Mouse (Mus musculus) intestine, embryonic 15.5 days (tissue): ENCODE measurements around the gene Il17rd. TPM values are rescaled to one million over a fixed set of nuclear protein-coding genes. Genes with fewer than 3 reads are reported as not detected.
A peak's percentile ranks its signal among the peaks of the same experiment; 100 is the strongest.

Experiments used
- ATAC-seq: fragments of 200-750 bp; cut with Nextera tagmentation; 2 replicates; pipeline ENCODE4 v1.8.0; 2017; ENCODE audit warnings: moderate TSS enrichment, moderate library complexity
- H3K27ac ChIP-seq: fragments of 300-500 bp; sonication (generic); 2 replicates; pipeline ENCODE4 v1.5.1; 2015; ENCODE audit warnings: mild to moderate bottlenecking, inconsistent platforms
- H3K27me3 ChIP-seq: fragments of 300-500 bp; sonication (generic); replicated peaks from 2 replicates; pipeline ENCODE4 v1.6.1; 2015; ENCODE audit warnings: inconsistent platforms
- H3K36me3 ChIP-seq: fragments of 300-500 bp; sonication (generic); 2 replicates; pipeline ENCODE4 v1.6.1; 2015; ENCODE audit warnings: inconsistent platforms
- H3K4me1 ChIP-seq: fragments of 300-500 bp; sonication (generic); replicated peaks from 2 replicates; pipeline ENCODE4 v1.6.1; 2015; ENCODE audit warnings: inconsistent platforms
- H3K4me2 ChIP-seq: fragments of 300-500 bp; sonication (generic); replicated peaks from 2 replicates; pipeline ENCODE4 v1.6.1; 2015; ENCODE audit warnings: mild to moderate bottlenecking, inconsistent platforms
- H3K4me3 ChIP-seq: fragments of 300-500 bp; sonication (generic); replicated peaks from 2 replicates; pipeline ENCODE4 v1.5.1; 2015; ENCODE audit warnings: inconsistent platforms
- H3K9ac ChIP-seq: fragments of 300-500 bp; sonication (generic); 2 replicates; pipeline ENCODE4 v1.6.1; 2015; ENCODE audit warnings: inconsistent platforms
- H3K9me3 ChIP-seq: fragments of 300-500 bp; sonication (generic); 2 replicates; pipeline ENCODE4 v1.6.1; 2016; ENCODE audit warnings: inconsistent platforms
- WGBS: fragments of 180-500 bp; shearing (Covaris S2); methylation state at CpG from one replicate; pipeline ENCODE4 v1.1.7; 2015; 5-methylcytosine and 5-hydroxymethylcytosine counted together
- polyA plus RNA-seq: library from polyadenylated mRNA; unstranded; fragments of >200 nt; fragmentation: Nextera tagmentation; extraction: Ambion mirVana; gene quantifications from 2 replicates; pipeline ENCODE4 v1.2.1, GENCODE M21; 2015

Il17rd gene
- polyA plus RNA-seq: 1.9 and 2.4 TPM in 2 replicates

DNA sequence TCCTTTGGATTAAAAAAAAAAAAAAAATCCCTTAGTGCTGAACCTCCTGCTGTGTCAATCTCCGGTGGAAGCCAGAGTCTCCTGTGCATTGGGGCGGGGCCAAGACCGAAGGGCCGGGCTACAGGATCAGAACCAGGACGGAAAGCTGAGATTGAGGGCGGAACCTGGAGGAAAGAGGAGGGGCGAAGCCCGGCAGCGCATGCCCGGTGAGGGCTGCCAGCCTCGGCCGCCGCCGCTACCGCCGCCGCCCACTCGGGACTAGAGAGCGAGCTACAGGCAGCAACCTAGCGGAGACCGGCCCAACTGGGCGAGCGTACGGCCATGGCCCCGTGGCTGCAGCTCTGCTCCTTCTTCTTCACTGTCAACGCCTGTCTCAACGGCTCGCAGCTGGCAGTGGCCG lies at the start of gene Il17rd:
Gene Il17rd (plus strand): TSS at position 159 of the 400 bp plus-strand sequence.
- WGBS: under 1% methylated on average over 29 of the region's 29 CpGs

DNA sequence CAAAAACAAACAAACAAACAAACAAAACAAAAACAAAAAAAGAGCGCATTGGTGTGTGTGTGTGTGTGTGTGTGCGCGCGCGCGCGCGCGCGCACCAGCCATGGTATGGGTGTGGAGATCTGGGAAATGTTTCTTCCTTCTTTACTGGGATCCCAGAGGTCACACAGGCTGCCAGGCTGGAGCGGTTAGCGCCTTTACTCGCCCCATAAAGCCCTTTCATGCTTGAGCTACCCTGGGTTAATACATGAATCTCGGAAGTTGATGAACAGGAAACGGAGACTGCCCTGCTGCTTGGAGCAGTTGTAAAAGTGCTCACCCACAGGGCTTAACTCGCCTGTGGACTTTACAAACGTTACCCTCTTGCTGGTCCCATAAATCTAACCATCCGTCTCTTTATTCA lies 47.1 kb upstream of the Il17rd start:
- Histone ChIP-seq H3K4me2 (no peak overlapping the region), H3K27me3 (no peaks in the 10 kb centered on the region), H3K9me3 (no peaks in the 10 kb centered on the region), H3K4me3 (no peak overlapping the region), H3K27ac (no peak overlapping the region), H3K4me1 (peaks cover 5% of the 10 kb centered on the region; the same call in 1 of the 2 replicates), H3K9ac (no peak overlapping the region), H3K36me3 (no peaks in the 10 kb centered on the region)
- WGBS: 72% methylated on average over 18 of the region's 18 CpGs
- ATAC-seq: no peak

More for the DNA sequence above, at the start of gene Il17rd:
- Histone ChIP-seq H3K9me3 (no peaks in the 10 kb centered on the region), H3K4me1 (peaks cover 12% of the 10 kb centered on the region), H3K36me3 (no peaks in the 10 kb centered on the region), H3K27me3 (no peaks in the 10 kb centered on the region), H3K27ac (peak within 1 kb of the TSS; percentile 61), H3K4me3 (peak within 1 kb of the TSS; percentile 88), H3K9ac (peak within 1 kb of the TSS; percentile 76), H3K4me2 (peak within 1 kb of the TSS; percentile 90)
- peak; percentile 96 for ATAC-seq

DNA sequence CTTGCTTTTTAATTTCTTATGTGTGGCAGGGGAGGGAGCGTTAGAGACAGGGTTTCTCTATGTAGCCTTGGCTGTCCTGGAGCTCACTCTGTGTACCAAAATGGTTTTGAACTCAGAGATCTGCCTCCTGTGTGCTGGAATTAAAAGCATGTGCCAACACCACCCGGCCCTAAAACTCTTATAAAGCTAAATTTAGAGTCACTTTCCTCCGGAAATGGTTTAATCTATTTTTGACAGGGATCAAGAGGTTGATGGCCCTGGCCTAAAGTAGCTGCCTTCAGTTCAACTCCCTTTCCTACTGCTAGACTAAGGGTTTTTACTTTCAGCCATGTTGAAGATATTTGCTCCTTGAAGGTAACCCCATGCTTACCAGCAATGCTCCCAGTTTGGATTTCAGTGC lies 45.3 kb upstream of the Il17rd start:
- 48% methylated on average over 3 of the region's 3 CpGs for WGBS
- Histone ChIP-seq H3K27me3 (no peaks in the 10 kb centered on the region), H3K9ac (no peak overlapping the region), H3K4me2 (no peak overlapping the region), H3K9me3 (no peaks in the 10 kb centered on the region), H3K4me3 (no peak overlapping the region), H3K4me1 (peaks cover 5% of the 10 kb centered on the region; the same call in 1 of the 2 replicates), H3K36me3 (no peaks in the 10 kb centered on the region), H3K27ac (no peak overlapping the region)
- no peak for ATAC-seq

DNA sequence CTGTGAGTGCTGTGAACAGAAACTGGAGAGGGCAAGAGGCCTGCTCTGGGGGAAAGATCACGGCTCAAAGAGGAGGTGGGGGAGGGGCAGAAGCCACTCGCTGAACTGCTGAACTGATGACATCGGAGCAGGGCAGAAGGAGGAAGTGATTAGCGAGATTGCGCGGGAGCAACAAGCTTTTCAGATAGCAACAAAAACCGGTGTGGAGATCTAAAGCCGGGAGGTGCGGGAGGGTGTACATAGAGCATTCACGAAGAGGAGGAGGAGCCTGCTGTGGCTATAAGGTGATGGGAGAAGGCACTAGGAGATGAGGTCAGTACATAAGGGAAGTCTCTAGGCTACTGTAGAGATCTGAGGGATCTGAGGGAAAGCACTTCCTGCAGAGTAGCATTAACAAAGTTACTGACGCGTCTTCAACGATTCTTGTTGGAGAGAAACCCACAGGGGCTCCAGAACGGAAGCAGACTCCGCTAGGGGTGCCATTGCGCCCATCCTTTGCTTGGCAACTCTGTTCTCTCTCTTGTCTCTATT lies 44.5 kb upstream of the Il17rd start, which contains the start of gene Hesx1:
Gene Hesx1 (plus strand): TSS at position 206 of the 531 bp plus-strand sequence.
- peak within 1 kb of the TSS; percentile 32 for H3K4me3 ChIP-seq
- peak; percentile 88 for ATAC-seq
- peak within 1 kb of the TSS; percentile 62 for H3K4me2 ChIP-seq
- no peaks in the 10 kb centered on the region for H3K9me3 ChIP-seq
- H3K36me3 ChIP-seq: no peaks in the 10 kb centered on the region
- WGBS: 7% methylated on average over 16 of the region's 16 CpGs
- peak within 1 kb of the TSS; percentile 56; the same call in 1 of the 2 replicates for H3K27ac ChIP-seq
- H3K9ac ChIP-seq: no peak within 1 kb of the TSS
- peaks cover 5% of the 10 kb centered on the region; the same call in 1 of the 2 replicates for H3K4me1 ChIP-seq
- H3K27me3 ChIP-seq: no peaks in the 10 kb centered on the region

DNA sequence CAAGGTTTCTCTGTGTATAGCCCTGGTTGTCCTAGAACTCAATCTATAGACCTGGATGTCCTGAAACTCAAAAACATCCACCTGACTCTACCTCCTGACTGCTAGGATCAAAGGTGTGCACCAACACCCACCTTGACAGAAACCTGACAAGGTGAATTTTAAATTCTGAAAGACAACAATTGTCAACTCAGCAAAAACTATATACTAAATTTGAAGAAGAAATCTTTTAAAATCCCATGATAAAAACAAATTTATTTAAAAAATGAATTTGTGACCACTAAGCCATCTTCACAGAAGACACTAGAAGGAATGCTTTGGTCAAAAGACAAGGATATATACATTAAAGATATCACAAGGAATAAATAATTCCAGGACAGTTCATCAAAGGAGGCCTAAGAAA lies 42.5 kb upstream of the Il17rd start:
- 0 out of 2 replicates have a peak, but pooled peaks cover 3% of the 10 kb centered on the region for H3K27me3 ChIP-seq
- no peaks in the 10 kb centered on the region for H3K36me3 ChIP-seq
- no peak overlapping the region for H3K27ac ChIP-seq
- no peak for ATAC-seq
- no peak overlapping the region for H3K4me2 ChIP-seq
- no peak overlapping the region for H3K9ac ChIP-seq
- peaks cover 5% of the 10 kb centered on the region; the same call in 1 of the 2 replicates for H3K4me1 ChIP-seq
- no peaks in the 10 kb centered on the region for H3K9me3 ChIP-seq
- H3K4me3 ChIP-seq: no peak overlapping the region

DNA sequence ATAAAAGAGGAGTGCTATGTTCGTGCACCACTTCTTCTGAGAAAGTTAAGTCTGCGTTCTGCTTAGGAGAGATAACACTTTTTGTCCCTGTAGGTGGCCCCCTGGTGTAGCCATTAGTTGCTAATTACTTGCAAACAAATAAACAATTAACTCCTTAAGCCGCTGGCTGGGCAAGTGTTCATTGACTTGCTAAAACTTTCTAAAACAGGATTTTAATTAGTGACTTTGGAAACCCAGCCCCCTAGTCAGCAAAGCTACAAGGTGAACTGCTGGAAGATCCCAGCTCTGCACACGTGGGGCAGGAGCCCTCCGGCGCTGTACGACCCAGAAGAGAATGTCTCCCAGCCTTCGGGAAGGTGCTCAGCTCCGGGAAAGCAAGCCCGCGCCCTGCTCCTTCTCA lies 38.4 kb upstream of the Il17rd start:
- H3K9ac ChIP-seq: no peak overlapping the region
- H3K36me3 ChIP-seq: no peaks in the 10 kb centered on the region
- WGBS: 12% methylated on average over 11 of the region's 11 CpGs
- H3K4me2 ChIP-seq: no peak overlapping the region
- no peaks in the 10 kb centered on the region for H3K4me1 ChIP-seq
- no peaks in the 10 kb centered on the region for H3K9me3 ChIP-seq
- H3K27me3 ChIP-seq: 0 out of 2 replicates have a peak, but pooled peaks cover 3% of the 10 kb centered on the region
- no peak for ATAC-seq
- H3K4me3 ChIP-seq: no peak overlapping the region
- H3K27ac ChIP-seq: no peak overlapping the region

DNA sequence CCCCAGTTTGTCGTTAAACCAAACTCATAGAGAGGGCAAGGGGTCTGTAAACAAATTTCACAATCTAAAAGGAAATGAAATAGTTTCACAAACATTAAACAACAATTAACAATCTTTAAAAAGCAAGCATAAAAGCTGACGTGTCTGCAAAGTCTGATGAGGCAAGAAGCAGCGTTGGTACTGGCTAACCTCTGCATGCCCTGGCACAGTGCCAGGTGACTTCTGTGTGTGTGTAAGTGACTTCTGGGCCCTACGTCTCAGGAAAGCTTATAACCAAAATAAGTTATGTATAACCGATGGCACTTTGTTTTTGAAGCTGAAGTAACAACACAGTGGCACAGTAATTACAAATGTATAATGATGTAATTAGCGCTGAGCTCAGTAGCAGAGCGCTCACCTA lies 33.8 kb upstream of the Il17rd start:
- H3K4me1 ChIP-seq: no peaks in the 10 kb centered on the region
- H3K27me3 ChIP-seq: 0 out of 2 replicates have a peak, but pooled peaks cover 3% of the 10 kb centered on the region
- H3K4me2 ChIP-seq: no peak overlapping the region
- H3K9me3 ChIP-seq: no peaks in the 10 kb centered on the region
- ATAC-seq: no peak
- no peak overlapping the region for H3K4me3 ChIP-seq
- WGBS: 62% methylated on average over 7 of the region's 7 CpGs
- H3K27ac ChIP-seq: no peak overlapping the region
- no peak overlapping the region for H3K9ac ChIP-seq
- H3K36me3 ChIP-seq: no peaks in the 10 kb centered on the region

DNA sequence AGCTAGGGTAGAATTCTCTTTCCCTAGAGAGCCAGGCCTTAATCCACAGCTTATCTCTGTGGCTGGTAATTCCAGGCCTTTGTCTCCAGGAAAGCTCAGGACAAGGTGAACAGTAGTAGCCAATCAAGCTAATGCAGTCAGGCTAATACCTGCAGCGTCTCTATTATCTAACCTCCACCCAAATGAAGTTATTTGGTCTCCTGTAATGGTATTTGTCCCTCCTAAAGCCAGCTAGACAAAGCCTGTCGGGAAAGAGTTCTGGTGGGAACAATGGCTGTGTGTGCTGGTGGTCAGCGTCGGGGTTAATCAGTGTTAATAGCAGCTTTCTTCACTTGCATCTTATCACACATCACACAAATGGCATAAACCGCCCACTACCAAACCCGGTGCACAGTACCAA lies 32.8 kb upstream of the Il17rd start:
- whole genome bisulfite sequencing: 41% methylated on average over 6 of the region's 6 CpGs
- Histone ChIP-seq H3K4me3 (no peak overlapping the region), H3K4me2 (no peak overlapping the region), H3K9ac (no peak overlapping the region), H3K27ac (no peak overlapping the region), H3K36me3 (no peaks in the 10 kb centered on the region), H3K27me3 (no peaks in the 10 kb centered on the region), H3K4me1 (no peaks in the 10 kb centered on the region), H3K9me3 (no peaks in the 10 kb centered on the region)
- ATAC-seq: no peak

DNA sequence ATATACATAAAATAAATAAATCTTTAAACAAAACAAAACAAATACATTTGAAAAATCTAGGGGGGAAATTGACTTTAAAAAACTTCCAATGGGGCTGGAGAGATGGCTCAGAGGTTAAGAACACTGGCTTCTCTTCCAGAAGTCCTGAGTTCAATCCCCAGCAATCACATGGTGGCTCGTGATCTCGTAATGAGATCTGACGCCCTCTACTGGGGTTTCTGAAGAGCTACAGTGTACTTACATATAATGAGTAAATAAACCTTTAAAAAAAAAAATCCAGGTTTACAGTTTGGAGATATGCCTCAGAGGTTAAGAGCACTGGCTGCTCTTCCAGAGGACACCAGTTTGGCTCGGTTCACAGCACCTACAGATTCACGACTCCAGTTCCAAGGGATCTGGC lies 27.2 kb upstream of the Il17rd start:
- WGBS: 81% methylated on average over 5 of the region's 5 CpGs
- ATAC-seq: no peak
- Histone ChIP-seq H3K4me1 (no peaks in the 10 kb centered on the region), H3K9ac (no peak overlapping the region), H3K36me3 (no peaks in the 10 kb centered on the region), H3K9me3 (no peaks in the 10 kb centered on the region), H3K4me2 (no peak overlapping the region), H3K4me3 (no peak overlapping the region), H3K27ac (no peak overlapping the region), H3K27me3 (no peaks in the 10 kb centered on the region)

DNA sequence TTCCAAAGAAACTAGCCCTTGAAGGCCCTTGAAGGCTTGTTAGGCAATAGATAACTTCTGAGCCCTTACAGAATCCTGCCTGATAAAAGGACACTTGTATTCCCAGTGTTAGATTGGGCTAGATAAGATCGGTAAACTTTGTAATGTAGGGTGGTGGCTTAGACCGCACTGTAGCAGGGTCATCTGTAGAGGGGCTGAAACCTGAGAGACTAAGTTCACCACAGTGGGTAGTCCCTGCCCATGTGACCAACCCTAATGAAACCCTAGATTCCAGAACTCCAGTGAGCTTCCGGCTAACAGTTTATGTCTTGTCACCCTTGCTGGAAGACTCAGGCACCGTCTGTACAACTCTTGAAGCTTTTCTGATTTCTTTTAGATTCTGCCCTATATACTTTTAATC lies 25.1 kb upstream of the Il17rd start:
- Histone ChIP-seq H3K9ac (no peak overlapping the region), H3K9me3 (no peaks in the 10 kb centered on the region), H3K27ac (no peak overlapping the region), H3K4me1 (no peaks in the 10 kb centered on the region), H3K36me3 (no peaks in the 10 kb centered on the region), H3K27me3 (no peaks in the 10 kb centered on the region), H3K4me2 (no peak overlapping the region), H3K4me3 (no peak overlapping the region)
- 47% methylated on average over 4 of the region's 4 CpGs for WGBS
- no peak for ATAC-seq

DNA sequence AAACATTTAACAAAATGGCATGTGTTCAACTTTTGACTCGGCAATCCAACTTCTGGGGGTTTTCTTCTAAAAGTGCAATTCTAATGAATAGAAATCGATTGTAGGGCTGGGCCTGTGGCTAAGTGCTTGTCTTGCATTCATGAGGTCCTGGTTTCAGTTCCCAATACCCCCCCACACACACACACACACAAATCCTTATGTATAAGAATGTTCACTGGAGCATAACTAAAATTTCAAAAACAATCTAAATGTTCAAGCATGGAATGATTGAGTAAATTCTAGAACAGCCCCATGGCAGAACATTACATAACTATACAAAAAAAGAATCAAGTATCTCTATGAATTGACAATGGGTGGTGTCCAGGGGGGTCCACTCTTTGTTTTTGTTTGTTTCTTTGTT lies 20.8 kb upstream of the Il17rd start:
- Histone ChIP-seq H3K4me3 (no peak overlapping the region), H3K27ac (no peak overlapping the region), H3K36me3 (no peaks in the 10 kb centered on the region), H3K4me2 (no peak overlapping the region), H3K4me1 (no peaks in the 10 kb centered on the region), H3K9ac (no peak overlapping the region), H3K9me3 (no peaks in the 10 kb centered on the region), H3K27me3 (no peaks in the 10 kb centered on the region)
- 92% methylated on average over 2 of the region's 2 CpGs for WGBS
- ATAC-seq: no peak

DNA sequence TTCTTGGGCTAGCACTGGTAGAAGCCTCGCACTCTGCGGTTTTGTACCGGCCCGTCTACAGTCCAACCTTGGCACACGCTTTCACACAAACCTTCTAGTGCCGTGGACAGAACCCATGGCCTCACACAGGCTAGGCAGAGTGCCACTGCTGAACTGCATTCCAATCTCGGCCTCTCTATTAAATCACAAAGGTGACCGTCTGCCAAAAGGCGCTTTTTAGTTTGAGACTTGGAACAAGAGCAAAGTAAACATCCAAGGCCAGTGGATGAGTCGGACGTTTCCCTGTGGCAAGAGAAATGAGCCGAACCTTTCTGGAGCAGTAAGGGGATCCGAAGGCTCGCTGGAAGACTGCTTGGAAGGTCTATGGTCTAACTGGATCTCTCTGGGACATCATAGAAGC lies 18.9 kb upstream of the Il17rd start:
- no peak overlapping the region for H3K4me3 ChIP-seq
- H3K27ac ChIP-seq: no peak overlapping the region
- no peaks in the 10 kb centered on the region for H3K36me3 ChIP-seq
- no peak overlapping the region for H3K9ac ChIP-seq
- no peaks in the 10 kb centered on the region for H3K4me1 ChIP-seq
- no peaks in the 10 kb centered on the region for H3K27me3 ChIP-seq
- no peaks in the 10 kb centered on the region for H3K9me3 ChIP-seq
- no peak overlapping the region for H3K4me2 ChIP-seq
- WGBS: 77% methylated on average over 14 of the region's 14 CpGs
- no peak for ATAC-seq

DNA sequence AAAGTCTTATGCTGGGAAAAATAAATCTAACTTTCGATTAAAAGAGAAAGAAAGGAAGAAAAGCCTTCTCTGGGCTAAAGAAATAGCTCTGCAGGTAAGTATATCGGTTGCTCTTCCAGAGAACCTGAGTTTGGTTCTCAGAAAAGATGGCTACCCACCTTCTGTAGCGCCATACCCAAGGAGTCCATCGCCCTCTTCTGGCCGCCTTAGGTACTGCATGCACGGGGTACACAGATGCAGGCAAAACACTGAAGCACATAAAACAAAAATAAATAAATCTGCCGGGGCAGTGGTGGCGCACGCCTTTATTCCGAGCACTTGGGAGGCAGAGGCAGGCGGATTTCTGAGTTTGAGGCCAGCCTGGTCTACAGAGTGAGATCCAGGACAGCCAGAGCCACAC lies 15.9 kb upstream of the Il17rd start:
- no peaks in the 10 kb centered on the region for H3K27me3 ChIP-seq
- no peak overlapping the region for H3K4me3 ChIP-seq
- H3K27ac ChIP-seq: no peak overlapping the region
- no peak overlapping the region for H3K4me2 ChIP-seq
- H3K36me3 ChIP-seq: no peaks in the 10 kb centered on the region
- no peaks in the 10 kb centered on the region for H3K4me1 ChIP-seq
- 47% methylated on average over 11 of the region's 11 CpGs for WGBS
- no peaks in the 10 kb centered on the region for H3K9me3 ChIP-seq
- H3K9ac ChIP-seq: no peak overlapping the region
- no peak for ATAC-seq
